18 mouse cellular contexts compared by ENCODE assay signal in the genomic region with DNA sequence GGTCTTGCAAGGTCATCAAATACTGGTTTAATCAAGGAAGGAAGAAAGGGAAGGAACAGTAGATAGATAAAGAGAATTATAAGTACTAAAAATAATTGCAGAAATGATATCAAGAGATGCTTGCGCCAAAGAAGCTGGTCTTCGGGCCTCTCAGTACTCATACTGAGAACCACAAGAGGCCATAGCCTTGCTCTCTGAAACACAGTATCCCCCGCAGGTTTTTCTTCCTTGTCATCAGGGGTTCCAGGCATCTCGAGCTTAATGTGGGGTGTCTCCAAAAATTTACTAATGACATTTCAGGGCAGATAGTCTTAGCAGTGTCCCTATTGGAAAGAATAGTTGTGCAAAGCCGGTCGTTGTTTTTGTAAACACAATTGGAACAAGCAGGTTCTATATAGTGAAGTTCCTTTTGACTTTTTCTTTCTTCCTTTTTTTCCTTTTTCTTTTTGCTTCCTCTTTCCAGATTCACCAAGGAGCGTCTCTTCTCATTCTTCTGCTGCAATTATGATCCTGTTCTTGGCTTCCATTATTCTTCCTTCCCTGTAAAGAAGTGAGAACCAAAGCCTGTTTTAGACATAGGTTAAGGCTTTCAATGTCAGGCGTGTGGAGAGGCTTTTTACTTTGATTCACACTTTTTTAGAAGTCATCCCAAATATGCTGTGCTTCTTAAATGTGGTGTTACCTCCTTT.
"Had no signal": no experiment of that assay in that cellular context is flagged by ENCODE, and none has a peak within 500 bp of the region (broad histone marks: within the 10 kb centered on the region; RNA-seq: fewer than 3 reads in every experiment).

No protein-coding gene starts in this region.

- H3K4me1 ChIP-seq: intestine, embryonic 15.5 days; liver, embryonic 13.5 days; midbrain, embryonic 13.5 days; neural tube, embryonic 12.5 days; neural tube, embryonic 15.5 days; stomach, embryonic 15.5 days had no signal

- DNase-seq: kidney, adult 2 months; kidney, postnatal 25 days; layer of hippocampus, adult 9-11 months; liver, embryonic 13.5 days; lung, adult 2 months; lung, postnatal 14 days; right cerebral cortex, adult 18-20 months; right cerebral cortex, postnatal 14 days; right cerebral cortex, postnatal 4 days; thymus, postnatal 36 days had no signal

- H3K27me3 ChIP-seq: intestine, embryonic 15.5 days; liver, embryonic 13.5 days; midbrain, embryonic 13.5 days; neural tube, embryonic 12.5 days; neural tube, embryonic 15.5 days; stomach, embryonic 15.5 days had no signal

- H3K4me2 ChIP-seq: intestine, embryonic 15.5 days; liver, embryonic 13.5 days; midbrain, embryonic 13.5 days; neural tube, embryonic 12.5 days; neural tube, embryonic 15.5 days; stomach, embryonic 15.5 days had no signal

- ATAC-seq: intestine, embryonic 15.5 days; midbrain, embryonic 13.5 days had no signal

- H3K27ac ChIP-seq: intestine, embryonic 15.5 days; kidney, postnatal 0 days; layer of hippocampus, adult 2 months; left cerebral cortex, adult 2 months; liver, embryonic 13.5 days; midbrain, embryonic 13.5 days; neural tube, embryonic 12.5 days; neural tube, embryonic 15.5 days; stomach, embryonic 15.5 days had no signal

- H3K4me3 ChIP-seq: intestine, embryonic 15.5 days; layer of hippocampus, adult 2 months; left cerebral cortex, adult 2 months; liver, embryonic 13.5 days; midbrain, embryonic 13.5 days; neural tube, embryonic 12.5 days; neural tube, embryonic 15.5 days; stomach, embryonic 15.5 days had no signal

- H3K36me3 ChIP-seq: intestine, embryonic 15.5 days; liver, embryonic 13.5 days; midbrain, embryonic 13.5 days; neural tube, embryonic 12.5 days; neural tube, embryonic 15.5 days; stomach, embryonic 15.5 days had no signal
